Mouse (Mus musculus): ENCODE measurements at regions not wholly inside any gene's neighbourhood (a gene's known extent, or its start where the extent isn't known, plus 50 kb on each side); places are given as distances from the start of the nearest gene placed in this dataset.

DNA sequence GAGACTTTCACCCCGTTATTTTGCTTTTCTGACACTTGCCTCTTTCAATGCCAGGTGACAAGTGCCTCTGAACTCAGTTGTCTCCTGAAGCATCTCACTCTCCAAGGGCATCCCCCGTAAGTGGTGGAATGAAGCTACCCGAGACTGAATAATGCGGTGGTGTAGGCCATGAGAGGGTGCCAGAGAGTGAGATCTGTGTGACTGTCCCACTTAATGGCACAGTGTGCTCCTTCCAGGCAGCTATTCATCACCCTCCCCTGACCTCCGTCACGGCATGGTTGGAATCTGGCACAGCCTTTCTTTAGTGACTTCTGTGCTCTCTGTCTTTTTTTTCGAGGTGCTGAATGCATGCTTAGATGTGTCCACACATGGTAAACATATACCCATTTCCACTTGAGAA, 102.3 kb upstream of the Hnrnpa3 start:
- 85% methylated on average over 7 of the region's 7 CpGs for WGBS

DNA sequence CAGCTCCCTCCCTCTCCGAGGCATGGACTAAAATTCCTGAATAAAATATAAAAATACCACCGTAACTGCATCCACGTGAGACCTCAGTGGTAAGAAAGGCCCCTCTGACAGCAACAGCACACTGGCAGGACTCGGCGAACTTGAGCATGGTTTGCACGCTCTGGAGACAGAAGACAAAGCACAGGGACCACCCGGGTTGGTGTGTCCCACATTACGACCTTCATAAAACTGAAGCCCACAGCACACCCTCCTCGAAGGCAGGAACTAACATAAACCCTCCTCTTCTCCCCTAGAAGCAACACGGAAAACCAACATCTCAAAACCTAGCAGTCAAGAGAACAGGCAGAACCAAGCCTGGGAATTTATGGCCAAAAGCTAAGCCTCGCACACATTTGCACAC, 101.7 kb upstream of the Hnrnpa3 start:
- WGBS = 90% methylated on average over 11 of the region's 11 CpGs
- Histone ChIP-seq H3K4me3 (ENCODE audit: control insufficient read depth, insufficient read depth, low read length) (no peak overlapping the region), H3K27ac (ENCODE audit: control insufficient read depth, insufficient read depth, low read length) (no peak overlapping the region)

More for the DNA sequence above, 102.3 kb upstream of the Hnrnpa3 start:
- Histone ChIP-seq H3K27ac (ENCODE audit: control insufficient read depth, insufficient read depth, low read length) (no peak overlapping the region), H3K4me1 (replicated peaks; ENCODE audit: control insufficient read depth, insufficient read depth, low read length) (no peaks in the 10 kb centered on the region), H3K36me3 (ENCODE audit: control insufficient read depth, insufficient read depth, low read length) (no peaks in the 10 kb centered on the region), H3K4me3 (ENCODE audit: control insufficient read depth, insufficient read depth, low read length) (no peak overlapping the region), H3K27me3 (ENCODE audit: control insufficient read depth, insufficient read depth, low read length) (no peaks in the 10 kb centered on the region)
- DNase-seq = no peak
- TF ChIP-seq CTCF (IDR thresholded peaks at IDR 0.05; ENCODE audit: borderline replicate concordance, control insufficient read depth, extremely low read depth, insufficient read depth, low read length, poor library complexity) (no peak), POLR2A (IDR thresholded peaks at IDR 0.05; ENCODE audit: control insufficient read depth, extremely low read depth, insufficient read depth, low read length, poor library complexity) (no peak)

GRCm38 (mm10) chr2:75559920-75560319, 99.1 kb upstream of the Hnrnpa3 start:
- WGBS = 97% methylated on average over 6 of the region's 6 CpGs
- TF ChIP-seq POLR2A (IDR thresholded peaks at IDR 0.05; ENCODE audit: control insufficient read depth, extremely low read depth, insufficient read depth, low read length, poor library complexity) (no peak), CTCF (IDR thresholded peaks at IDR 0.05; ENCODE audit: borderline replicate concordance, control insufficient read depth, extremely low read depth, insufficient read depth, low read length, poor library complexity) (no peak)
- Histone ChIP-seq H3K27ac (ENCODE audit: control insufficient read depth, insufficient read depth, low read length) (no peak overlapping the region), H3K4me1 (replicated peaks; ENCODE audit: control insufficient read depth, insufficient read depth, low read length) (peaks cover 5% of the 10 kb centered on the region), H3K27me3 (ENCODE audit: control insufficient read depth, insufficient read depth, low read length) (no peaks in the 10 kb centered on the region), H3K4me3 (ENCODE audit: control insufficient read depth, insufficient read depth, low read length) (no peak overlapping the region), H3K36me3 (ENCODE audit: control insufficient read depth, insufficient read depth, low read length) (no peaks in the 10 kb centered on the region)
- DNase-seq = no peak

More for the DNA sequence above, 101.7 kb upstream of the Hnrnpa3 start:
- Histone ChIP-seq H3K36me3 (ENCODE audit: control insufficient read depth, insufficient read depth, low read length) (no peaks in the 10 kb centered on the region), H3K4me1 (replicated peaks; ENCODE audit: control insufficient read depth, insufficient read depth, low read length) (no peaks in the 10 kb centered on the region), H3K27me3 (ENCODE audit: control insufficient read depth, insufficient read depth, low read length) (no peaks in the 10 kb centered on the region)
- TF ChIP-seq POLR2A (IDR thresholded peaks at IDR 0.05; ENCODE audit: control insufficient read depth, extremely low read depth, insufficient read depth, low read length, poor library complexity) (no peak), CTCF (IDR thresholded peaks at IDR 0.05; ENCODE audit: borderline replicate concordance, control insufficient read depth, extremely low read depth, insufficient read depth, low read length, poor library complexity) (no peak)
- no peak for DNase-seq

GRCm38 (mm10) chr2:75563253-75563913, 95.7 kb upstream of the Hnrnpa3 start:
- TF ChIP-seq CTCF (IDR thresholded peaks at IDR 0.05; ENCODE audit: borderline replicate concordance, control insufficient read depth, extremely low read depth, insufficient read depth, low read length, poor library complexity) = no peak
- no peak for TF ChIP-seq POLR2A (IDR thresholded peaks at IDR 0.05; ENCODE audit: control insufficient read depth, extremely low read depth, insufficient read depth, low read length, poor library complexity)
- Histone ChIP-seq H3K4me1 (replicated peaks; ENCODE audit: control insufficient read depth, insufficient read depth, low read length) (peaks cover 5% of the 10 kb centered on the region), H3K27me3 (ENCODE audit: control insufficient read depth, insufficient read depth, low read length) (no peaks in the 10 kb centered on the region), H3K27ac (ENCODE audit: control insufficient read depth, insufficient read depth, low read length) (no peak overlapping the region; the same call in 1 of the 2 replicates), H3K4me3 (ENCODE audit: control insufficient read depth, insufficient read depth, low read length) (no peak overlapping the region), H3K36me3 (ENCODE audit: control insufficient read depth, insufficient read depth, low read length) (no peaks in the 10 kb centered on the region)
- peak; percentile 36 for DNase-seq
- WGBS = 19% methylated on average over 9 of the region's 9 CpGs

DNA sequence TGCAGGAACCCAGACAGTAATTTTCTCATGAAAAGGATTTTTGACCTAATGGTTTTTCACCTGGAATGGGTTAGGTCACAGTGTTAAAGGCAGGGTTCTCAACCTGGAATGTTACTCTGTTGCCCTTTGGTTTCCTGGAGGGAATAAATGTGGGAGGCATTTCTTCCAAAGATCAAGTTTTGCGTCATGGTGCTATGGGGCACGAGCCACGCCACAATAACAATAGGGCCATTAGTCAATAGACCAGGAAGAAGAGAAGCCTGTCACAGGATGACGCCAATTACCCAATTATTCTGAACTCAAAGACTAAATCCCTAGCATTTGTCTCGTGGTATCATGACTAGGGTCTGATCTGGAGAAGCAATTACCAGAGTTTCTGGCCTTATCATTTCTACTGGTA, 94.3 kb upstream of the Hnrnpa3 start:
- Histone ChIP-seq H3K36me3 (ENCODE audit: control insufficient read depth, insufficient read depth, low read length) (no peaks in the 10 kb centered on the region), H3K27ac (ENCODE audit: control insufficient read depth, insufficient read depth, low read length) (no peak overlapping the region), H3K27me3 (ENCODE audit: control insufficient read depth, insufficient read depth, low read length) (no peaks in the 10 kb centered on the region), H3K4me3 (ENCODE audit: control insufficient read depth, insufficient read depth, low read length) (no peak overlapping the region), H3K4me1 (replicated peaks; ENCODE audit: control insufficient read depth, insufficient read depth, low read length) (peaks cover 5% of the 10 kb centered on the region)
- TF ChIP-seq POLR2A (IDR thresholded peaks at IDR 0.05; ENCODE audit: control insufficient read depth, extremely low read depth, insufficient read depth, low read length, poor library complexity) (no peak), CTCF (IDR thresholded peaks at IDR 0.05; ENCODE audit: borderline replicate concordance, control insufficient read depth, extremely low read depth, insufficient read depth, low read length, poor library complexity) (no peak)
- 91% methylated on average over 5 of the region's 5 CpGs for WGBS
- DNase-seq = no peak

GRCm38 (mm10) chr2:75567131-75567530, 91.9 kb upstream of the Hnrnpa3 start:
- no peaks in the 10 kb centered on the region for H3K27me3 ChIP-seq (ENCODE audit: control insufficient read depth, insufficient read depth, low read length)
- H3K27ac ChIP-seq (ENCODE audit: control insufficient read depth, insufficient read depth, low read length) = no peak overlapping the region
- no peaks in the 10 kb centered on the region for H3K36me3 ChIP-seq (ENCODE audit: control insufficient read depth, insufficient read depth, low read length)
- 78% methylated on average over 4 of the region's 4 CpGs for WGBS
- TF ChIP-seq POLR2A (IDR thresholded peaks at IDR 0.05; ENCODE audit: control insufficient read depth, extremely low read depth, insufficient read depth, low read length, poor library complexity) (no peak), CTCF (IDR thresholded peaks at IDR 0.05; ENCODE audit: borderline replicate concordance, control insufficient read depth, extremely low read depth, insufficient read depth, low read length, poor library complexity) (no peak)
- no peak overlapping the region for H3K4me3 ChIP-seq (ENCODE audit: control insufficient read depth, insufficient read depth, low read length)
- peaks cover 5% of the 10 kb centered on the region for H3K4me1 ChIP-seq (replicated peaks; ENCODE audit: control insufficient read depth, insufficient read depth, low read length)
- no peak for DNase-seq

- Histone ChIP-seq H3K36me3 (ENCODE audit: control insufficient read depth, insufficient read depth, low read length) (no peaks in the 10 kb centered on the region), H3K4me1 (replicated peaks; ENCODE audit: control insufficient read depth, insufficient read depth, low read length) (no peaks in the 10 kb centered on the region), H3K27me3 (ENCODE audit: control insufficient read depth, insufficient read depth, low read length) (no peaks in the 10 kb centered on the region), H3K4me3 (ENCODE audit: control insufficient read depth, insufficient read depth, low read length) (no peak overlapping the region), H3K27ac (ENCODE audit: control insufficient read depth, insufficient read depth, low read length) (no peak overlapping the region)
- no peak for DNase-seq
- TF ChIP-seq CTCF (IDR thresholded peaks at IDR 0.05; ENCODE audit: borderline replicate concordance, control insufficient read depth, extremely low read depth, insufficient read depth, low read length, poor library complexity) (no peak), POLR2A (IDR thresholded peaks at IDR 0.05; ENCODE audit: control insufficient read depth, extremely low read depth, insufficient read depth, low read length, poor library complexity) (no peak)
- 77% methylated on average over 6 of the region's 6 CpGs for WGBS
Measured at GRCm38 (mm10) chr2:75569756-75570155, 89.3 kb upstream of the Hnrnpa3 start.
